Mouse (Mus musculus) neural tube, embryonic 10.5 days (tissue): Measurements from ENCODE around the gene Kif20b.

ENCODE experiments used
- DNase-seq: peaks from one replicate; pipeline ENCODE4 v3.0.0-alpha.2; 2017; ENCODE audit warnings: low spot score; ENCODE audit errors: extremely low spot score

Gene Kif20b

GRCm38 (mm10) chr19:34920066-34920465 is 2.1 kb upstream of the Kif20b start:
- DNase-seq = no peak

- DNase-seq = no peak
Observed at GRCm38 (mm10) chr19:34920531-34920930, 1.6 kb upstream of the Kif20b start.

GRCm38 (mm10) chr19:34921253-34921651 is 909 bp upstream of the Kif20b start:
- DNase-seq = no peak

- no peak for DNase-seq
Observed at GRCm38 (mm10) chr19:34922603-34922963, 422 bp downstream of the Kif20b start.

GRCm38 (mm10) chr19:34947206-34947605 is 25.0 kb downstream of the Kif20b start:
- no peak for DNase-seq

- DNase-seq = no peak
Observed at GRCm38 (mm10) chr19:34953842-34954541, 31.8 kb downstream of the Kif20b start.

- DNase-seq = no peak
Observed at GRCm38 (mm10) chr19:34959369-34959768, 37.2 kb downstream of the Kif20b start.

GRCm38 (mm10) chr19:34984742-34985141 is 62.6 kb downstream of the Kif20b start:
- DNase-seq = no peak

GRCm38 (mm10) chr19:34990443-34990842 is 68.3 kb downstream of the Kif20b start:
- DNase-seq = no peak

GRCm38 (mm10) chr19:34992969-34993527 is 70.9 kb downstream of the Kif20b start:
- peak; percentile 31 for DNase-seq

GRCm38 (mm10) chr19:35015058-35015457 is 92.9 kb downstream of the Kif20b start:
- DNase-seq = no peak

GRCm38 (mm10) chr19:35017474-35018208 is 95.5 kb downstream of the Kif20b start:
- no peak for DNase-seq

GRCm38 (mm10) chr19:35018209-35018581 is 96.0 kb downstream of the Kif20b start:
- no peak for DNase-seq
